Mouse (Mus musculus) MEL (cell line): Measurements from ENCODE around the gene Fxyd5. TPM values are rescaled to one million over a fixed set of nuclear protein-coding genes. Genes with fewer than 3 reads are reported as not detected.

Source experiments
- DNase-seq: peaks from one replicate; pipeline ENCODE4 v3.0.0; 2011; ENCODE audit warnings: low read depth, low spot score
- H3K27ac ChIP-seq: 2 replicates; pipeline ENCODE4 v1.5.1; 2012; ENCODE audit warnings: low read depth, mild to moderate bottlenecking, control low read depth, low read length, moderate library complexity; ENCODE audit not compliant: control insufficient read depth
- H3K27me3 ChIP-seq, 2 experiments: fragments of 150-350 bp in 1 of 2; sonication (generic) in 1 of 2; 2 replicates each; pipeline ENCODE4 v1.6.1; 2012; ENCODE audit warnings: low read length in 2 of 2, mild to moderate bottlenecking in 2 of 2, improper control_type of control experiment in 1 of 2, moderate library complexity in 1 of 2; ENCODE audit not compliant: insufficient read depth in 2 of 2, control insufficient read depth in 1 of 2
- H3K36me3 ChIP-seq, 2 experiments: 2 replicates each; pipeline ENCODE4 v1.6.1; 2012 to 2014; ENCODE audit warnings: low read length in 2 of 2, improper control_type of control experiment in 1 of 2, inconsistent platforms in 1 of 2, mild to moderate bottlenecking in 1 of 2; ENCODE audit not compliant: insufficient read depth in 2 of 2, control insufficient read depth in 1 of 2
- H3K4me1 ChIP-seq, 2 experiments: fragments of 150-350 bp in 1 of 2; sonication (generic) in 1 of 2; 2 replicates each; pipeline ENCODE4 v1.6.1; 2012; ENCODE audit warnings: low read length in 2 of 2, improper control_type of control experiment in 1 of 2, mild to moderate bottlenecking in 1 of 2; ENCODE audit not compliant: insufficient read depth in 2 of 2, control insufficient read depth in 1 of 2
- H3K4me3 ChIP-seq, 2 experiments: fragments of 150-350 bp in 1 of 2; sonication (generic) in 1 of 2; 2 replicates each; pipeline ENCODE4 v1.5.1; 2012; ENCODE audit warnings: low read depth in 2 of 2, low read length in 2 of 2, mild to moderate bottlenecking in 2 of 2, moderate library complexity in 2 of 2, control low read depth in 1 of 2, improper control_type of control experiment in 1 of 2; ENCODE audit not compliant: control insufficient read depth in 1 of 2, insufficient read depth in 1 of 2
- H3K79me2 ChIP-seq: 2 replicates; pipeline ENCODE4 v1.6.1; 2012; ENCODE audit warnings: mild to moderate bottlenecking, low read length, moderate library complexity; ENCODE audit not compliant: control insufficient read depth, poor library complexity, insufficient read depth
- H3K9ac ChIP-seq: 2 replicates; pipeline ENCODE4 v1.6.1; 2012; ENCODE audit warnings: low read depth, mild to moderate bottlenecking, control low read depth, low read length, moderate library complexity; ENCODE audit not compliant: control insufficient read depth, poor library complexity, severe bottlenecking
- H3K9me3 ChIP-seq: fragments of 150-350 bp; sonication (generic); replicated peaks from 2 replicates; pipeline ENCODE4 v1.6.1; 2012; ENCODE audit warnings: mild to moderate bottlenecking, low read length, improper control_type of control experiment, moderate library complexity; ENCODE audit not compliant: insufficient read depth
- ETS1 ChIP-seq: IDR thresholded peaks from 2 replicates; pipeline ENCODE4 v1.6.1; 2012; ENCODE audit warnings: low read depth, mild to moderate bottlenecking, inconsistent platforms, low read length, improper control_type of control experiment, moderate library complexity
- GABPA ChIP-seq: IDR thresholded peaks from 2 replicates; pipeline ENCODE4 v1.6.1; 2012; ENCODE audit warnings: low read depth, mild to moderate bottlenecking, inconsistent platforms, low read length, improper control_type of control experiment, moderate library complexity
- HCFC1 ChIP-seq: IDR thresholded peaks from 2 replicates; pipeline ENCODE4 v1.6.1; 2012; ENCODE audit warnings: low read depth, mild to moderate bottlenecking, inconsistent platforms, low read length, improper control_type of control experiment, moderate library complexity
- MXI1 ChIP-seq: IDR thresholded peaks from 2 replicates; pipeline ENCODE4 v1.6.1; 2011; ENCODE audit warnings: mild to moderate bottlenecking, low read depth, low read length, improper control_type of control experiment
- MYB ChIP-seq: IDR thresholded peaks from 2 replicates; pipeline ENCODE4 v1.6.1; 2011; ENCODE audit warnings: mild to moderate bottlenecking, low read depth, low read length, improper control_type of control experiment
- RCOR1 ChIP-seq: IDR thresholded peaks from 2 replicates; pipeline ENCODE4 v1.6.1; 2012; ENCODE audit warnings: low read depth, mild to moderate bottlenecking, inconsistent platforms, low read length, improper control_type of control experiment
- TAL1 ChIP-seq: IDR thresholded peaks from 2 replicates; pipeline ENCODE4 v1.6.1; 2012; ENCODE audit warnings: mild to moderate bottlenecking, inconsistent platforms, low read length, moderate library complexity, mixed read lengths
- TCF12 ChIP-seq: IDR thresholded peaks from 2 replicates; pipeline ENCODE4 v1.6.1; 2014; ENCODE audit warnings: low read depth, mild to moderate bottlenecking, inconsistent platforms, low read length, improper control_type of control experiment, moderate library complexity
- USF1 ChIP-seq: IDR thresholded peaks from 2 replicates; pipeline ENCODE4 v1.6.1; 2014; ENCODE audit warnings: low read depth, mild to moderate bottlenecking, inconsistent platforms, low read length, improper control_type of control experiment, moderate library complexity
- USF2 ChIP-seq, 2 experiments: IDR thresholded peaks; 2 replicates each; pipeline ENCODE4 v1.6.1; 2011 to 2012; ENCODE audit warnings: improper control_type of control experiment in 2 of 2, low read length in 2 of 2, borderline replicate concordance in 1 of 2, inconsistent platforms in 1 of 2, low read depth in 1 of 2, mild to moderate bottlenecking in 1 of 2; ENCODE audit not compliant: insufficient read depth in 1 of 2
- polyA plus RNA-seq, 2 experiments: library from polyadenylated mRNA; stranded (reverse) in 1 of 2; unstranded in 1 of 2; fragments of >175 nt in 1 of 2; fragments of >200 nt in 1 of 2; gene quantifications; 2 replicates each; pipeline versions ENCODE4 v1.2.1 to v1.2.4; 2012; ENCODE audit warnings: low replicate concordance in 2 of 2, low read depth in 1 of 2; ENCODE audit not compliant: insufficient read length in 2 of 2, insufficient read depth in 1 of 2, missing spikeins in 1 of 2
- total RNA-seq: library from RNA; depleted of rRNA; stranded (reverse); fragments of 300-350 nt; gene quantifications from 2 replicates; pipeline ENCODE4 v1.2.3, GENCODE M21; 2012; rRNA removed

Fxyd5 gene
- total and polyA plus RNA-seq, 3 experiments = 39.4 to 57.5 TPM; not detected in 1

GRCm38 (mm10) chr7:30985357-30985756, 56.9 kb downstream of the Fxyd5 start:
- no peak for DNase-seq
- TF ChIP-seq ETS1 = no peak
- TF ChIP-seq TAL1 = no peak
- TF ChIP-seq MYB = no peak
- no peak for TF ChIP-seq USF1
- TF ChIP-seq HCFC1 = no peak
- TF ChIP-seq RCOR1 = no peak
- no peak for TF ChIP-seq TCF12
- no peak for TF ChIP-seq MXI1
- TF ChIP-seq USF2 (IDR thresholded peaks at IDR 0.05; ENCODE audit: borderline replicate concordance in 1 of 2, insufficient read depth in 1 of 2, low read depth in 1 of 2, low read length in 2 of 2) = no peak
- no peak for TF ChIP-seq GABPA
- peaks cover 0 to 1% of the 10 kb centered on the region in 2 experiments; a peak in 2 of 4 replicates for H3K27me3 ChIP-seq

More at GRCm38 (mm10) chr7:30985357-30985756, 56.9 kb downstream of the Fxyd5 start:
- no peaks in the 10 kb centered on the region for H3K79me2 ChIP-seq
- no peaks in the 10 kb centered on the region for H3K9me3 ChIP-seq
- no peak overlapping the region for H3K27ac ChIP-seq
- no peak overlapping the region for H3K4me3 ChIP-seq
- no peaks in the 10 kb centered on the region for H3K4me1 ChIP-seq
- no peak overlapping the region for H3K9ac ChIP-seq
- H3K36me3 ChIP-seq = no peaks in the 10 kb centered on the region

Other genes starting within 250 kb of the Fxyd5 start
- gene Ffar2, start 218.7 kb downstream of the Fxyd5 start, total RNA-seq = not detected in 2 replicates
- gene Ffar2, start 218.7 kb downstream of the Fxyd5 start, polyA plus RNA-seq = under 1 TPM in 1 of 2 experiments, not detected in 1; 0.04 TPM
- not detected in 2 replicates for gene Ffar3, start 186.3 kb downstream of the Fxyd5 start, total RNA-seq
- not detected for gene Ffar3, start 186.3 kb downstream of the Fxyd5 start, polyA plus RNA-seq
- not detected in 2 replicates for gene Ffar1, start 180.9 kb downstream of the Fxyd5 start, total RNA-seq
- gene Ffar1, start 180.9 kb downstream of the Fxyd5 start, polyA plus RNA-seq = not detected
- gene Cd22, start 162.1 kb downstream of the Fxyd5 start, total RNA-seq = not detected in 2 replicates
- under 1 TPM in 1 of 2 experiments, not detected in 1; 0.07 TPM for gene Cd22, start 162.1 kb downstream of the Fxyd5 start, polyA plus RNA-seq
- gene Mag, start 127.6 kb downstream of the Fxyd5 start, total RNA-seq = not detected in 2 replicates
- gene Mag, start 127.6 kb downstream of the Fxyd5 start, polyA plus RNA-seq = not detected
- not detected in 2 replicates for gene Hamp2, start 117.8 kb downstream of the Fxyd5 start, total RNA-seq
- not detected for gene Hamp2, start 117.8 kb downstream of the Fxyd5 start, polyA plus RNA-seq
- gene Hamp, start 98.4 kb downstream of the Fxyd5 start, total RNA-seq = not detected in 2 replicates
- not detected for gene Hamp, start 98.4 kb downstream of the Fxyd5 start, polyA plus RNA-seq
- 34.4 and 43.0 TPM in 2 replicates for gene Usf2, start 85.7 kb downstream of the Fxyd5 start, total RNA-seq
- 100 to 1,000 TPM in 1 of 2 experiments, not detected in 1; 144 TPM for gene Usf2, start 85.7 kb downstream of the Fxyd5 start, polyA plus RNA-seq
- gene Lsr, start 69.0 kb downstream of the Fxyd5 start, total RNA-seq = not detected in 2 replicates
- under 1 TPM in 1 of 2 experiments, not detected in 1; 0.22 TPM for gene Lsr, start 69.0 kb downstream of the Fxyd5 start, polyA plus RNA-seq
- not detected in 2 replicates for gene Fam187b, start 68.7 kb downstream of the Fxyd5 start, total RNA-seq
- not detected for gene Fam187b, start 68.7 kb downstream of the Fxyd5 start, polyA plus RNA-seq
- gene Fxyd7, start 9.0 kb upstream of the Fxyd5 start, total RNA-seq = not detected in 2 replicates
- under 1 TPM in 1 of 2 experiments, not detected in 1; 0.11 TPM for gene Fxyd7, start 9.0 kb upstream of the Fxyd5 start, polyA plus RNA-seq
- not detected in 2 replicates for gene Fxyd1, start 14.7 kb upstream of the Fxyd5 start, total RNA-seq
- under 1 TPM in 1 of 2 experiments, not detected in 1; 0.22 TPM for gene Fxyd1, start 14.7 kb upstream of the Fxyd5 start, polyA plus RNA-seq
- not detected in 2 replicates for gene Lgi4, start 16.9 kb upstream of the Fxyd5 start, total RNA-seq
- not detected for gene Lgi4, start 16.9 kb upstream of the Fxyd5 start, polyA plus RNA-seq
- gene Fxyd3, start 34.2 kb upstream of the Fxyd5 start, total RNA-seq = not detected in 2 replicates
- gene Fxyd3, start 34.2 kb upstream of the Fxyd5 start, polyA plus RNA-seq = not detected
- 0.69 and 1.6 TPM in 2 replicates for gene Hpn, start 72.8 kb upstream of the Fxyd5 start, total RNA-seq
- gene Hpn, start 72.8 kb upstream of the Fxyd5 start, polyA plus RNA-seq = 1 to 10 TPM in 1 of 2 experiments, not detected in 1; 1.1 TPM
- not detected in 2 replicates for gene Scn1b, start 84.5 kb upstream of the Fxyd5 start, total RNA-seq
- gene Scn1b, start 84.5 kb upstream of the Fxyd5 start, polyA plus RNA-seq = not detected
- 18.2 and 21.8 TPM in 2 replicates for gene Gramd1a, start 113.4 kb upstream of the Fxyd5 start, total RNA-seq
- gene Gramd1a, start 113.4 kb upstream of the Fxyd5 start, polyA plus RNA-seq = 10 to 100 TPM in 1 of 2 experiments, not detected in 1; 65.7 TPM
- not detected in 2 replicates for gene Scgb2b2, start 248.0 kb upstream of the Fxyd5 start, total RNA-seq
- not detected for gene Scgb2b2, start 248.0 kb upstream of the Fxyd5 start, polyA plus RNA-seq
- not detected in 2 replicates for gene Scgb1b2, start 249.3 kb upstream of the Fxyd5 start, total RNA-seq
- gene Scgb1b2, start 249.3 kb upstream of the Fxyd5 start, polyA plus RNA-seq = not detected